Mouse (Mus musculus) cerebellum, adult 2 months (tissue): Measurements from ENCODE around the gene Nek1. TPM values are rescaled to one million over a fixed set of nuclear protein-coding genes. Genes with fewer than 3 reads are reported as not detected.

Source experiments
- DNase-seq, 2 experiments: peaks; one replicate each; pipeline ENCODE4 v3.0.0; 2021
- H3K27ac ChIP-seq: fragments of 200-500 bp; 2 replicates; pipeline ENCODE4 v1.5.1; 2012; ENCODE audit warnings: low read length, control low read depth, inconsistent platforms; ENCODE audit not compliant: insufficient read depth
- H3K27me3 ChIP-seq: fragments of 200-500 bp; 2 replicates; pipeline ENCODE4 v1.6.1; 2012; ENCODE audit warnings: inconsistent platforms, mild to moderate bottlenecking, low read length, moderate library complexity; ENCODE audit not compliant: control insufficient read depth, insufficient read depth
- H3K4me1 ChIP-seq: fragments of 200-500 bp; 2 replicates; pipeline ENCODE4 v1.6.1; 2011; ENCODE audit warnings: low read length; ENCODE audit not compliant: control insufficient read depth, insufficient read depth
- H3K4me3 ChIP-seq: fragments of 200-500 bp; replicated peaks from 2 replicates; pipeline ENCODE3; 2011; ENCODE audit warnings: mild to moderate bottlenecking, low read depth, low read length, control low read depth; ENCODE audit not compliant: insufficient read depth
- CTCF ChIP-seq: fragments of 200-500 bp; IDR thresholded peaks from 2 replicates; pipeline ENCODE4 v1.5.1; 2011; ENCODE audit warnings: low read depth, mild to moderate bottlenecking, control low read depth, low read length, moderate library complexity, borderline replicate concordance; ENCODE audit not compliant: insufficient read depth
- POLR2A ChIP-seq: fragments of 200-500 bp; IDR thresholded peaks from 2 replicates; pipeline ENCODE4 v1.6.1; 2011; ENCODE audit warnings: low read length, control low read depth, borderline replicate concordance; ENCODE audit not compliant: insufficient read depth
- WGBS: fragments of 180-500 bp; shearing (Covaris S2); methylation state at CpG from one replicate; pipeline ENCODE4 v1.1.7; 2018; 5-methylcytosine and 5-hydroxymethylcytosine counted together
- polyA plus RNA-seq: library from polyadenylated mRNA; depleted of rRNA; stranded (reverse); fragments of >200 nt; gene quantifications from 2 replicates; pipeline ENCODE4 v1.2.3, GENCODE M21; 2012

Nek1 gene
- polyA plus RNA-seq, 1 experiment = 22.5 TPM

DNA sequence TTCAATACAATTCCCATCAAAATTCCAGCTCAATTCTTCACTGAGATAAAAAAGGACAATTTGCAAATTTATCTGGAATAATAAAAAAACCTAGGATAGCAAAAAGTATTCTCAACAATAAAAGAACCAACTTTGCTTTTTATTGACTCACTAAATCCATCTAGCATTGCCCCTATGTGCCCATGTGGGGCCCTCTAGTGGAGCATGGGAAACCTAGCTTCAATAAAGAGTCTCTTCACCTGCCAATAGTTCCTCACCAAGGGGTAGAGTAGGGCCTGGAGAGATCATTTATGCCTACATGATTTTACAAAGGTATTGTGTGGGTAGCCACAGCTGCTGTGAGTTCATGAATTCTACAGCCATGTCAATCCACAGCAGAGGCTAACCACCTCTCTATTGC lies 66.1 kb downstream of the Nek1 start:
- no peak overlapping the region for H3K4me3 ChIP-seq
- no peaks in the 10 kb centered on the region for H3K4me1 ChIP-seq
- no peak overlapping the region for H3K27ac ChIP-seq
- H3K27me3 ChIP-seq = no peaks in the 10 kb centered on the region
- DNase-seq = no peak
- TF ChIP-seq POLR2A = no peak
- peak; percentile 13; the same call in 1 of the 2 replicates for TF ChIP-seq CTCF

DNA sequence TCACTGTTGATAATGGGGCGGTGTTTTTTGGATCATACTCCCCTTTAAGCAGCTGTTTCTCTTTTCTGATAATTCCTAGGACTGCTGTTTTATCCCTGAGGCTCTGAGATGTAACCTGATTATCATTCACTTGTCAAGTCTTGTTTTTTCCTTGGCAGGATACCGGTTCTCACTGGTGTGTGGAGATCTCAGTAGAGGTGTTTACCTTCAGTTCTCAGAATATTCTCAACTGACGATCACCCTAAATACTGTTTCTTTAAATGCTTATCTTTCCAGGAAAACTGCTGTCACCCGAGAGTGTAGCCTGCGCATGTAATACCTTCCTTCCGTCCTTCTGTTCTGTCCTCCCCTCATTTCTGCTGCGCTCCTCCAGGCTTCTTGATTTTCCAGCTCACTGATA lies 67.4 kb downstream of the Nek1 start:
- TF ChIP-seq CTCF = no peak
- TF ChIP-seq POLR2A = no peak
- Histone ChIP-seq H3K27ac (no peak overlapping the region), H3K27me3 (no peaks in the 10 kb centered on the region), H3K4me3 (no peak overlapping the region), H3K4me1 (no peaks in the 10 kb centered on the region)
- 90% methylated on average over 7 of the region's 7 CpGs for WGBS
- no peak for DNase-seq

GRCm38 (mm10) chr8:61075059-61075458 lies 82.1 kb downstream of the Nek1 start:
- Histone ChIP-seq H3K27me3 (no peaks in the 10 kb centered on the region), H3K27ac (no peak overlapping the region), H3K4me3 (no peak overlapping the region), H3K4me1 (no peaks in the 10 kb centered on the region)
- no peak for DNase-seq
- TF ChIP-seq POLR2A (no peak), CTCF (no peak)

DNA sequence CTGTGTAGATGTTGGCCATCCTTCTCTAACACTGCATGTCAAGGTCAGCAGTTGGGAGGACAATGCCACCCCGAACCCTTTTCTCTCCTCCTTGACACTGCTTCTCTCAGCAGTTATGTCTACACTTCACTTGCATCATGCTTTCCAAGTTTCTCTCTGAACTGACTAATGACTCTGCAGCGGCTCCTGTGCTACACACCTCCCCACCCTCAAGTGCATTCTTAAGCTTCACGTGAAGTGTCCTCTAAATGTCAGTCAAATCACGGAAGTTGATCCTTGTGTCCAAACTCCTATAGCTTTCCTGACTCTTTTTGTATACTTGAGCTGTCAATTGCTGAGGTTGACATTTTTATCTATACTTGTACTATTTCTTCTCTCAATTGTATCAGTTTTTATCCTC lies 117.5 kb downstream of the Nek1 start:
- Histone ChIP-seq H3K27me3 (no peaks in the 10 kb centered on the region), H3K4me1 (no peaks in the 10 kb centered on the region), H3K4me3 (no peak overlapping the region), H3K27ac (no peak overlapping the region)
- no peak for TF ChIP-seq POLR2A
- no peak for TF ChIP-seq CTCF
- 89% methylated on average over 4 of the region's 4 CpGs for WGBS
- no peak for DNase-seq

GRCm38 (mm10) chr8:61111940-61112339 lies 118.9 kb downstream of the Nek1 start:
- H3K27me3 ChIP-seq = no peaks in the 10 kb centered on the region
- DNase-seq = no peak
- no peak overlapping the region for H3K4me3 ChIP-seq
- 77% methylated on average over 4 of the region's 4 CpGs for WGBS
- TF ChIP-seq POLR2A (no peak), CTCF (no peak)
- no peaks in the 10 kb centered on the region for H3K4me1 ChIP-seq
- no peak overlapping the region for H3K27ac ChIP-seq

- TF ChIP-seq CTCF (no peak), POLR2A (no peak)
- DNase-seq = no peak
- no peak overlapping the region for H3K4me3 ChIP-seq
- no peak overlapping the region for H3K27ac ChIP-seq
- 97% methylated on average over 1 of the region's 1 CpGs for WGBS
- no peaks in the 10 kb centered on the region for H3K27me3 ChIP-seq
- no peaks in the 10 kb centered on the region for H3K4me1 ChIP-seq
These were observed 128.6 kb downstream of the Nek1 start for GRCm38 (mm10) chr8:61121631-61122030.

GRCm38 (mm10) chr8:61127299-61127861 lies 134.4 kb downstream of the Nek1 start:
- DNase-seq = no peak
- H3K4me3 ChIP-seq = no peak overlapping the region
- no peaks in the 10 kb centered on the region for H3K4me1 ChIP-seq
- H3K27me3 ChIP-seq = no peaks in the 10 kb centered on the region
- H3K27ac ChIP-seq = no peak overlapping the region
- WGBS = 51% methylated on average over 2 of the region's 2 CpGs
- TF ChIP-seq POLR2A (no peak), CTCF (no peak)

GRCm38 (mm10) chr8:61132561-61133134 lies 139.7 kb downstream of the Nek1 start:
- no peak overlapping the region for H3K4me3 ChIP-seq
- no peaks in the 10 kb centered on the region for H3K27me3 ChIP-seq
- 92% methylated on average over 4 of the region's 4 CpGs for WGBS
- no peak overlapping the region for H3K27ac ChIP-seq
- no peak for TF ChIP-seq CTCF
- no peak for TF ChIP-seq POLR2A
- no peaks in the 10 kb centered on the region for H3K4me1 ChIP-seq
- no peak for DNase-seq
